Mouse (Mus musculus) forebrain, embryonic 11.5 days (tissue): ENCODE results near the gene Egln1. TPM values are rescaled to one million over a fixed set of nuclear protein-coding genes. Genes with fewer than 3 reads are reported as not detected.

Experiments used
- ATAC-seq: fragments of 200-750 bp; cut with Nextera tagmentation; replicated peaks from 2 replicates; pipeline ENCODE4 v1.8.0; 2017; ENCODE audit warnings: moderate TSS enrichment; ENCODE audit not compliant: low FRiP score
- DNase-seq: peaks from one replicate; pipeline ENCODE4 v3.0.0-alpha.2; 2017; ENCODE audit warnings: low spot score
- H3K27ac ChIP-seq: fragments of 300-500 bp; sonication (generic); 2 replicates; pipeline ENCODE4 v1.5.1; 2014; ENCODE audit warnings: low read depth, low read length
- H3K27me3 ChIP-seq: fragments of 300-500 bp; sonication (generic); 2 replicates; pipeline ENCODE4 v1.6.1; 2014; ENCODE audit warnings: mild to moderate bottlenecking, low read length, mixed read lengths; ENCODE audit not compliant: control insufficient read depth, insufficient read depth
- H3K36me3 ChIP-seq: fragments of 300-500 bp; sonication (generic); 2 replicates; pipeline ENCODE4 v1.6.1; 2014; ENCODE audit warnings: mild to moderate bottlenecking, low read length, moderate library complexity, mixed read lengths; ENCODE audit not compliant: control insufficient read depth, insufficient read depth
- H3K4me1 ChIP-seq: fragments of 300-500 bp; sonication (generic); replicated peaks from 2 replicates; pipeline ENCODE4 v1.6.1; 2014; ENCODE audit warnings: low read length, mixed read lengths; ENCODE audit not compliant: control insufficient read depth, insufficient read depth
- H3K4me2 ChIP-seq: fragments of 300-500 bp; sonication (generic); 2 replicates; pipeline ENCODE4 v1.6.1; 2014; ENCODE audit warnings: low read depth, mild to moderate bottlenecking, low read length, moderate library complexity, mixed read lengths; ENCODE audit not compliant: severe bottlenecking
- H3K4me3 ChIP-seq: fragments of 300-500 bp; sonication (generic); 2 replicates; pipeline ENCODE4 v1.5.1; 2014; ENCODE audit warnings: low read depth, low read length
- H3K9ac ChIP-seq: fragments of 300-500 bp; sonication (generic); 2 replicates; pipeline ENCODE4 v1.6.1; 2014; ENCODE audit warnings: low read length
- H3K9me3 ChIP-seq: fragments of 300-500 bp; sonication (generic); 2 replicates; pipeline ENCODE4 v1.6.1; 2016; ENCODE audit warnings: low read length, mixed read lengths; ENCODE audit not compliant: control insufficient read depth
- WGBS: fragments of 180-500 bp; shearing (Covaris S2); extraction: QIAGEN DNeasy Blood & Tissue Kit; methylation state at CpG from one replicate; pipeline ENCODE4 v1.1.7; 2014; 5-methylcytosine and 5-hydroxymethylcytosine counted together
- polyA plus RNA-seq: library from polyadenylated mRNA; unstranded; fragments of >200 nt; fragmentation: Nextera tagmentation; extraction: Ambion mirVana; gene quantifications from 2 replicates; pipeline ENCODE4 v1.2.1, GENCODE M21; 2014

Egln1 gene
- polyA plus RNA-seq, 1 experiment from 2014 or later, result 20.7 TPM

DNA sequence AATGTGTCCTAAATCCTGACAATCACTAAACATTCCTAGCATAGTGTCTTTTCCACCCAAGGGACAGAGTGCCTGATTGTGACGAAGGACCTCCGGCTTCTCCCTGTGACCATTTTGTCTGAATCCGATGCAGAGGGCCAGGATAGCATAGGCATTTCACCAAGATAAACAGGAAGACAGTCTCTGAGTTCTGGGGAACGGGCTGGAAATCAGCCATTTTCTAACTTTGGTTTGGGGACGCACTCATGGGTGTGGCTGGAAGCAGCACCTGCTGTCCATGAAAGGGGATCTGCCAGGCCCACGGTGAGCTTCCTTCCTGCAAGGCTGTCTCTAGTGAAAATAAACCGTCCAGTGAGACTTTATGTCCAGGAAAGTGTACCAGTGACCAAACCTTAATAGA, 4.1 kb upstream of the Egln1 start:
- Histone ChIP-seq H3K9ac (no peak overlapping the region), H3K36me3 (no peaks in the 10 kb centered on the region), H3K4me2 (no peak overlapping the region), H3K27me3 (no peaks in the 10 kb centered on the region), H3K27ac (no peak overlapping the region), H3K4me3 (no peak overlapping the region), H3K9me3 (no peaks in the 10 kb centered on the region), H3K4me1 (peaks cover 5% of the 10 kb centered on the region; the same call in 1 of the 2 replicates)
- DNase-seq, result no peak
- WGBS, result 90% methylated on average over 7 of the region's 7 CpGs
- ATAC-seq, result no peak

DNA sequence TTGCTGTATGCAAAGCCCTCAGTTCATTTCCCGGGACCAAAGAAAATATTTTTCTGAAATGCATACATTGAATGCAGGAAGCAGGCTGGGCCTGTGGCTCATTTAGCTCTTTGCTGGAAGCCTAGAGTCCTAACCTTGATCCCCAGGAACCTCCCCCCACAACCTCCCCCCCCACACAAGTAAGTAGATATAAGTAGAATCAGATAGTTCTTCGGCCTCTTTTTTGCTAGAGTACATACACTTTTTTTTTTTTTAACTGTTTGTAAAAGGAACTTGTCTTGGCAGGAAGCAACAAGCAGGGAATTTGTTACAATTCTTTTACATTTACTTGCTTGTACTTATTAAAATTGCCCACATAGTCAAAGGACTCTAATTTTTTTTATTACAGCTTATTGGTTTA, 1.7 kb upstream of the Egln1 start:
- no peak overlapping the region for H3K27ac ChIP-seq
- peak overlapping the region; percentile 7; the same call in 1 of the 2 replicates for H3K9ac ChIP-seq
- peak overlapping the region; percentile 72 for H3K4me2 ChIP-seq

DNA sequence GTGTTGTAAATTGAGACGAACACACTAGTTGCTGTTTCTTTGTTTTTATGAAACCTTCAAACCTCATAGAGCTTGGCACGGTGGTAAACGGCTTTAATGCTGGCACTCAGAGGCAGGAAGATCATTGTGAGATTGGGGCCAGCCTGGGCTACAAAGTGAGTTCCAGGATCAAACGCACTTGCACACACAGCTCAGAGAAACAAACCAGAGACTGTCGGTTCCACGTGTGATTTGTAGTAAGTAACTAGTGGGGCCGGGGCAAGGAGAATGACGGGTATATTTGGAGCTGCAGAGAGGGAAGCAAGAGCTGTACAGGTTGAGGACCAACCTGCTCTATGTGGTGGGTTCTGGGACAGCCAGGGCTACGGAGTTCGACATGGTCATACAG, 939 bp upstream of the Egln1 start:
- H3K27ac ChIP-seq, result peak overlapping the region; percentile 93
- H3K4me2 ChIP-seq, result peak overlapping the region; percentile 72
- peaks cover 10% of the 10 kb centered on the region; the same call in 1 of the 2 replicates for H3K4me1 ChIP-seq
- H3K36me3 ChIP-seq, result no peaks in the 10 kb centered on the region
- H3K4me3 ChIP-seq, result peak overlapping the region; percentile 91
- H3K9ac ChIP-seq, result peak overlapping the region; percentile 96
- DNase-seq, result peak; percentile 59
- ATAC-seq, result 0 out of 2 replicates have a peak, but pooled peaks have one; percentile 14
- 43% methylated on average over 10 of the region's 10 CpGs for WGBS
- H3K27me3 ChIP-seq, result no peaks in the 10 kb centered on the region
- H3K9me3 ChIP-seq, result no peaks in the 10 kb centered on the region

More for the DNA sequence above, 1.7 kb upstream of the Egln1 start:
- Histone ChIP-seq H3K9me3 (no peaks in the 10 kb centered on the region), H3K4me3 (peak overlapping the region; percentile 91; the same call in 1 of the 2 replicates), H3K27me3 (no peaks in the 10 kb centered on the region), H3K36me3 (no peaks in the 10 kb centered on the region), H3K4me1 (peaks cover 10% of the 10 kb centered on the region; the same call in 1 of the 2 replicates)
- no peak for DNase-seq
- 68% methylated on average over 2 of the region's 2 CpGs for WGBS
- ATAC-seq, result no peak

DNA sequence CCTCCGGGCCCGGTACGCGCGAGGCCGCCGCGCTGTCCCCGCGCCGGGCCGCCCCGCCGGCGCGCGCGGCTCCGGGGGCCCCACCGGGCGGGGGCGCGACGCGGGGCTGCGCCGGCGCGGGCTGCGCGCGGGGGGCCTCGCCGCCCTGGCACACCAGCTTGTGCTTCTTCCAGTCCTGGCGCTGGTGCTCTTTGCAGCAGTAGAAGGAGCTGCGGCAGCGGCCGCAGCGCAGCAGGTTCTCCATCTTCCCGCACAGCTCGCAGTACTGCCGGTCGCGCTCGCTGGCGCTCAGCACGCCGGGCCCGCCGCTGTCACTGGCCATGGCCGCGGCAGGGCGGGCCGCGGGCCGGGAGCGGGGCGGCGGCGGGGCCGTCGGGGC, 402 bp downstream of the Egln1 start:
- Histone ChIP-seq H3K4me3 (peak overlapping the region; percentile 91), H3K36me3 (no peaks in the 10 kb centered on the region), H3K4me1 (peaks cover 10% of the 10 kb centered on the region; the same call in 1 of the 2 replicates), H3K27ac (peak overlapping the region; percentile 93), H3K4me2 (peak overlapping the region; percentile 72), H3K27me3 (no peaks in the 10 kb centered on the region), H3K9me3 (no peaks in the 10 kb centered on the region), H3K9ac (peak overlapping the region; percentile 96)
- peak; percentile 15; the same call in 1 of the 2 replicates for ATAC-seq
- DNase-seq, result peak; percentile 67
- under 1% methylated on average over 61 of the region's 62 CpGs for WGBS

DNA sequence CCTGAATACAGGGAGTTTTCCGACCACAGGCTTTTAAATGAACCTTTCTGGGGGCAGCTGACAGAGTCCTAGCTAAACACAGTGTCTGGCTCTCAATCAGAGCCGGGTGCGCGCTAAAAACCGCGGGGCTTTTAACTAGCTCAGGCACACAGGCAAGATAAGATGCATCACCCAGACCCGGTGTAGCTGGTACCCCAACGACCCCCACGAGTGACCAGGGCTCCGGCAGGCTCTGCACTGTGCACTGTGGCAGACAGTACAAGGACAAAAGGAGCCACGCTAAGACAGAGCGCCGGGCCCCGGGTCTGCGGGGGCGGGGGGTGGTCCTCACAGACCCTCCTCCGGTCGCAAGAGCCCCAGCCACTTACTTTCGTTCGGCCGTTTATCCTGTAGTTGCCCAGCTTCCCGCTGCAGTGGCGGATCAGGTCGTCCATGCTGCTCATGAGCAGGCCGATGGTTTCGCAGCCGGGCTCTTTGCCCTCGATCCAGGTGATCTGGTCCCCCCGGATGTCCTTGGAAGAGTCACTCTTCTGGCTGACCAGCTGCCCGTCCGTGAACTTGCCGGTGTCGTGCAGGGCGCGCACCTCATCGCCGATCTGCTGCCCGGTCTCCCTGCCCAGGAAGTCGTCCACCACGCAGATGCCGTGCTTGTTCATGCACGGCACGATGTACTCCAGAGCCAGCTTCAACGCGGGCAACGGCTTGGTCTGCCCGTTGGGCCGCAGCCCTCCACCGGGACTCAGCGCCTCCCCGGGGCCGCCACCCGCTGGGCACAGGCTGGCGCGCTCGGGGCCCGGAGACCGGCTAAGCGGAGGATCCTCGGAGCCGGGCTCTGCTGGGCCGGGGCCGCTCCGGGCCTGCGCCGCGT, 1.0 kb downstream of the Egln1 start:
- WGBS, result under 1% methylated on average over 66 of the region's 67 CpGs
- Histone ChIP-seq H3K9me3 (no peaks in the 10 kb centered on the region), H3K27ac (peak overlapping the region; percentile 93), H3K36me3 (no peaks in the 10 kb centered on the region), H3K9ac (peak overlapping the region; percentile 96), H3K4me2 (peak overlapping the region; percentile 72), H3K27me3 (no peaks in the 10 kb centered on the region), H3K4me1 (peaks cover 10% of the 10 kb centered on the region; the same call in 1 of the 2 replicates), H3K4me3 (peak overlapping the region; percentile 91)
- peak; percentile 48 for ATAC-seq
- peak; percentile 79 for DNase-seq

DNA sequence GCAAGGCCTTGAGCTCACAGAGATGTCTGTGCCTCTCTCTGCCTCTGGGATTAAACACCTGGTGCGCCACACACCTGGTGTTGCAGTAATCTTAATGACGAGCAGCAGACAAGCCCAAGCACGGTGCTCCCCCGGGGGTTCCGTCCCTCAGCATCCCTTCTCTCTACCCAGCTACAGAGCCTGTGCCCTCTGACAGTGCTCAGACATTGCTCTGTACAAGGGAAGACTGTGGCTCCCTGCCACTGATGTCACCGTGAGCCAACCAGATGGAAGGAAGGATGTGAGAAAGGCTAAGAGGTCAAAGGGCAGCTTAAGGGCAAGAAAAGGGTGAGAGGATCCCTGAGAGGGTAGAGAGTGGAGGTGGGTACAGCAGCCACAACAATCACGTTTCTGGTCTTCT, 4.7 kb downstream of the Egln1 start:
- Histone ChIP-seq H3K9ac (no peak overlapping the region), H3K27me3 (no peaks in the 10 kb centered on the region), H3K4me3 (no peak overlapping the region), H3K4me1 (peaks cover 5% of the 10 kb centered on the region; the same call in 1 of the 2 replicates), H3K4me2 (no peak overlapping the region), H3K36me3 (no peaks in the 10 kb centered on the region), H3K27ac (no peak overlapping the region), H3K9me3 (no peaks in the 10 kb centered on the region)
- no peak for ATAC-seq
- WGBS, result 67% methylated on average over 7 of the region's 7 CpGs
- DNase-seq, result no peak

DNA sequence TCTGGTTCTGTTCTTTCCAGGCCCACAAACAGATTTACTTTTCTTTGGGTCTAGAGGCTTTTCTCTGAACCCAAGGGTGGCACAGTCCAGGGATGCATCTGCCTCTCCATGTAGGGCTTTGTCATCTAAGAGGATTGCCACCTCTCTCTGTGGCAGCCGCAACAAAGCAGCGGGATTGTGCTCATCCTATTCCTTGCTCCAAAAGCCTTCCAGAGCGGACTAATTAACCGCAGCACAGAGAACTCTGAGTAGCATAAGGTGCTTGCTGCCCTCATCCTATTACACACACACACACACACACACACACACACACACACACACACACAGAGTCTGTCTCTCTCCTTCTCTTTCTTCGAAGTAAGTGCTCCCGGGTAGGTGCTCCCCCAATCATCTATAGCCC, 5.3 kb downstream of the Egln1 start:
- Histone ChIP-seq H3K36me3 (no peaks in the 10 kb centered on the region), H3K27me3 (no peaks in the 10 kb centered on the region), H3K4me2 (no peak overlapping the region), H3K9ac (no peak overlapping the region), H3K4me3 (no peak overlapping the region), H3K9me3 (no peaks in the 10 kb centered on the region), H3K4me1 (peaks cover 5% of the 10 kb centered on the region; the same call in 1 of the 2 replicates), H3K27ac (no peak overlapping the region)
- WGBS, result 85% methylated on average over 6 of the region's 6 CpGs
- no peak for DNase-seq
- ATAC-seq, result no peak

DNA sequence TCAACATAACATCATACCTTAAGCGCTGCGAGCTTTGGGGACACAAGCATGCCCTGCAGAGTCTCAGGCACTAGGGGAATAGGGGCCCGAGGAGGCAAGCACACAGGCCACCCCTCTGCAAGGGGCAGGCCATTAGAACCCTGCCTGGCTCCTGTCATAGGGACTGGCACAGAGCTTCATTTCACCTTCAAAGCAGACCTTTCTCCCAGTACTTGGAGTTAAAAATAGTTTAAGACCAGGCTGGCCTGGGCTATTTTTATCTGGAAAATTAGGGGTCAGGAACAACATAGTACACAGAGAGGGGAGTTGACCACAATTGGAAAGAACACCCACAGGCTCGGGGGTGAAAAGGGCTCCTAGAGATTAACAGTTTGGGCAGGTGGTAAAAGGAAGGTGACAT, 11.8 kb downstream of the Egln1 start:
- Histone ChIP-seq H3K27me3 (no peaks in the 10 kb centered on the region), H3K4me3 (no peak overlapping the region), H3K9me3 (no peaks in the 10 kb centered on the region), H3K36me3 (no peaks in the 10 kb centered on the region), H3K4me1 (no peaks in the 10 kb centered on the region), H3K4me2 (no peak overlapping the region), H3K27ac (no peak overlapping the region), H3K9ac (no peak overlapping the region)
- WGBS, result 82% methylated on average over 4 of the region's 4 CpGs
- ATAC-seq (no peak), DNase-seq (no peak)
